Mouse (Mus musculus) ES-CJ7 (cell line): Measurements from ENCODE around the gene Rnf113a2.

ENCODE experiments used
- DNase-seq: peaks from one replicate; pipeline ENCODE4 v3.0.0; 2011; ENCODE audit warnings: low read depth, low spot score

The Rnf113a2 gene

DNA sequence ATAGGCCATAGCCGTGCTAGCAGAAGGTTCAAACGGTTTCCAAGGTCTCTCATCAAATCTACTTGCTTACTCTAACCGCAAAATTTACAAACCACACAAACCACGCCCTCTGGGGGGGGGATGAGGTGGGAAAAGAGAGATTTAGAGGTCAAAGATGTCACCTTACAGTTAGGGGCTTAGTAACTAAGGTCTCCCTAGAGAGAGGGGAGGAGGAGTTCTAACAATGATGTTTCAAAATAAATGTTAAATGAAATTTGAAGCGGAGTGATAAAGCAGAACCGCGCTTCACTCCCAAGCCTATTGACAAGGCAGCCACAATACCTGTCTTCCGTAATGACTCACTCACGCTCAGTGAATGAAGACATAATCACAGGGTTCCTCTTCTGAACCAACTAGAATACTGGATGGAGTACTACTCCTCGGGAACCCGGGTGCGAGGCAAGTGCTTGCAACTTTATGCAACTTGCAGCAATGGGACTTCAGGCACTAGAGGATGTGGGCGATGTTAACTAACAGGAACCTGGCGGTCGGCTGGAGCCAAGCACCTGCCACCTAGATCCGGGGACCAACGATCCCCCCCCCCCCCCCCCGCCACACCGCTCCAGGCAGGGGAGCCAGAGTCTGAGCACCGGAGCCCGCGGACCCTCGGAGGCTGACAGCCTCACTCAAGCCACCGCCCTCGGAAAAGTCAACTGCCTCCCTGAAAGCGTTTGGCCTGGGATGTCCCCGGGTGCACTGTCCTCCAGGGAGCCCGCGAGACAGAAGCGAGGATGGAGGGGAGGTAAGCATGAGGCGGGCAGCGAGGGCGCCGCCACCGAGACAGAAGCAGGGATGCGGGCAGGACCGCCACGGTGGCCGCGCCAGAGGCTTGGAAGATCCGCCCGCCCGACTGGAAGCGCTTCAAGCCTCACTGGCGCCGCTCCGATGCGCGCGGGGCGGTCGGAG is 8.8 kb upstream of the Rnf113a2 start:
- DNase-seq, result peak; percentile 45

DNA sequence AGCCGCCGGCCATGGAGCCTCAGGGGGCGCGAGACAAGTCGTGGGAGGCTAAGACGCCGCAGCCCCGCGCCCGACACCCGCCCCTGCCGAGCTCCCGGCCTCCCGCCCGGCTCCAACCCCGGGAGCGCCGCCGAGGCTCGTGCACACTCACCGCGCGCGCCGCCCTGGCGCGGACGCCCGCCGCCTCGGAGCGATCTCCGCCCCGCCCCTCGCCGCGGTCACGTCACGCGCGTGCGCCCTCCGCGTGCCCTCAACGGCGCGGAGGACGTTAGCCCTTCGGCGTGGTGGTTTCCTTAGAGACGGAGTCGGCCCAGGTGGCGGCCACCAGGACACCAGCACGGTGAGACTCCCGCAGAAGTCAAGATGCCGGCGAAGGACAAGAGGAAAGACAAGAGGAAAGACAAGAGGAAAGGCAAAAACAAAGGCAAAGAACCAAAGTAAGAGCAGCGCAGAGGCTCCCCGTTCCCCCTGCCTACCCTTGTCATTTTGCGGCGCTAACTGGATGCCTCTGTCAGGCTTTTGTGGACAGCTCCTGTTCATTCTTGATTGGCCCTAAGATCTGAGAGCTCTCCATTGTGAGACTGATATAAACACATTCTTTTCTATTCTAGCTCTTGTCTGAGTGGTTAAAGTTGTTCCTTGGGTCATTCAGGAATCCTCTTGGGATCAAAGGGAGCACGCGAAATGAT is 8.0 kb upstream of the Rnf113a2 start, which contains the start of the genes Entpd5 and Bbof1:
Entpd5 (minus strand) TSS at position 211 of the 689 bp plus-strand sequence.
Bbof1 (plus strand) TSS at position 253 of the 689 bp plus-strand sequence.
- DNase-seq, result peak; percentile 86

DNA sequence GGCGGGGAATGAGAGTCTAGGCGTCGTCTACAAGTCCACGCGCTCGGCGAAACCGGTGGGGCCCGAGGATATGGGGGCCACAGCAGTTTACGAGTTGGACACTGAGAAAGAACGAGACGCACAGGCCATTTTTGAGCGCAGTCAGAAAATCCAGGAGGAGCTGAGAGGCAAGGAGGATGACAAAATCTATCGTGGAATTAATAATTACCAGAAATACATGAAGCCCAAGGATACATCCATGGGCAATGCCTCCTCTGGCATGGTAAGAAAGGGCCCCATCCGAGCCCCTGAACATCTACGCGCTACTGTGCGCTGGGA is 568 bp downstream of the Rnf113a2 start:
- no peak for DNase-seq

DNA sequence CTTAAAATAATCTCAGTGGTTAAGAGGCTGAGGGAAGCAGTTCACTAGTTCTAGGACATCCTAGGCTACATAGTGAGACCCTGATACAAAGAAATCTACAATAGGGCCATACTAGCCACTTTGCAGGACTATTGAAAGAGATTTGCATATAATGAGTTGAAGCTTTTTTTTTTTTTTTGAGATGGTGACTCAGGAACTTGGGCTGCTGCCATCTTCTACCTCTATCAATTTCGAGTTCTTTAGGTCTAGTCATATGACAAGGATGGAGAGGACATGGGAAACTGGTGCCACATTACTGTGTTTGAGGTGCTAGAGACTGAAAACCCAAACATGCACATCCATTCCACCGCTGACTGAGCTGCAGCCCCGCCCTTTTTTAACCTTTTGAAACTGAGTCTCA is 7.0 kb downstream of the Rnf113a2 start:
- DNase-seq, result no peak

DNA sequence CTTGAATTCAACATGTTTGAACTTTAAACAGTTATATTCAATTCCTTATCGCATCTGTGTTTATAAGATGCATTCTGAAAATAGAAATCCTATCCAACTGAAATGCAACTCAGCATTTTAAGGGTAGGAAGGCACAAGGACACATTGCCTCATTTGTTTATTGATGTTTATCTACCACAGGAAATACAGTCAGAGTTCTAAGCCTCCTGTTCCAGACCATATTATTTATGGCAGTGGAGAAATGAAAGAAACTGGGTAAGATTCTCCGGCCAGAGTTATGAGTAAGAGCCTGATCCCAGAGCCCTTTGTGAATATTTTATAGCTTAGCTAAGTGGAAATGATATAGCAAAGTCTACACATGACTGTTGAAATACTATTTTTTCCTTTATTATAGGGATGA is 12.8 kb downstream of the Rnf113a2 start:
- DNase-seq, result no peak

DNA sequence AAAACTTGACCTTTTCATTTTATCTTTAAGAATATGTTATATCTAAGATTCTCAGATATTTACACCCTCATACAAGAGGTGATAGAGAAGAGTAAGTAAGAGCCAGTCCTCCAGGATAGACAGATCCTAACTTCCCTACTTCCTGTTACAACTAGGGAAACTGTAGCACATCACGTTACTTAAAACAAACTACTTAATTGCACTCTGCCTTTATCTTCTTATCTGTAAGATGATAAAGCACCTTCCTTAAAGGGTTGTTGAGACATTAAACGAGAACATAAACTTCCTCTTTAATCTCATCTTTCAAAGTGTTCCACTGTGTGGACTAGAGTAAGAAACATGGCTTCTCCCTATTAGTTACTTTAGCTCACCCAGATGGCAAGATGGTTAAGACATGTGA is 21.7 kb downstream of the Rnf113a2 start:
- no peak for DNase-seq

DNA sequence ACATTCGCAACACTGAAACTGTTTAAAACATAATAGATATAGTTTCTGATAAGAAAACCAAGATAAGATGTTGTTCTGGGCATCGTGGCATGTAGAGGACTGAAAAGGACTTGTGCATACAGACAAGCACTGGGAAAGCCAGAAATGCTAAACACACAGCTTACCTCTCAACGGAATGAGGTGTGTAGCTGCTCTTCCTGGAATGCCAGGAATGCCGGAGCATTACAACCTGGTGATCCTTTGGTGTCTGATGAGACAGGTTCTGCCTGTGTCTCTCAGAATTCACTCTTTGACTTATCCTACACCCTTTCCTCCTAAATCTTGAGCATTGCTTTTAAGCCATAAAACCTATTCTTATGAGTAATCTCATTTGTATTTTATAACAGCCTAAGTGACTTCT is 25.5 kb downstream of the Rnf113a2 start:
- DNase-seq, result peak; percentile 46

DNA sequence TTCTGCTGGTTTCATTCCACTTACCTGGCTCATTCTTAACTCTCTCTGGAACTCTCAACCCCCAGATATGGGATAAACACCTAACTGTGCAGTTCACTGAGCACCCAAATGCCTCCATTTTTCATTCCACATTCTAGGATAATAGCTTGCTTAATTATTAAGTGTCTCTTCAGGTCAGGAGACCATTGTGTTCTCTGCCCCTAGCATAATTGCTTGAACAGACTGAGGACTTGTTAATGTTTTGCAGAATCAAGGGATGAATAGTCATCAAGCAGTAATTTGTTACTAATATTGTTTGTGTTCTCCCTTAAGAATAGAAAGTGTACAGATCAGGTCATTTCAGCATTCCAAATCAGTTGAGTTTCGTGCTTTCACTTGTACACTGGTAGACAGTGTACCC is 30.4 kb downstream of the Rnf113a2 start:
- no peak for DNase-seq

DNA sequence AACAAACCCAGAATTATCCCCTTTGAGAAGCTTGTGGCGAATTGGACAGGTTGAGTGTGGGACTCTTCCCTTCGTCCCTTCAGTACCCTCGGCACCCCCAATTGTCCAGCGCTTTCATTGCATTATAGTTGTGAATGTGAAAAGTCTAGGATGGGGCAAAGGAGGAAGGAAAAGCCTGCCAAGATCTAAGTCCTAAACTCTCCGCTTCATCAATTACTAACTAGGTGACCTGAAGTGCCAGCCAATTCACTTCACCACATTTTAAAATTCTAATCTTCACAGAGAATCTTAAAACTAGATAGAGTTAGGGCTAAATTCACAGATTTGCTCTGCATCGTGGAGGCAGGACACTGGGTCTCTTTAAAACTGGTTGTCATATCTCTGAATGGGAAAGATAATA is 31.2 kb downstream of the Rnf113a2 start:
- DNase-seq, result no peak

DNA sequence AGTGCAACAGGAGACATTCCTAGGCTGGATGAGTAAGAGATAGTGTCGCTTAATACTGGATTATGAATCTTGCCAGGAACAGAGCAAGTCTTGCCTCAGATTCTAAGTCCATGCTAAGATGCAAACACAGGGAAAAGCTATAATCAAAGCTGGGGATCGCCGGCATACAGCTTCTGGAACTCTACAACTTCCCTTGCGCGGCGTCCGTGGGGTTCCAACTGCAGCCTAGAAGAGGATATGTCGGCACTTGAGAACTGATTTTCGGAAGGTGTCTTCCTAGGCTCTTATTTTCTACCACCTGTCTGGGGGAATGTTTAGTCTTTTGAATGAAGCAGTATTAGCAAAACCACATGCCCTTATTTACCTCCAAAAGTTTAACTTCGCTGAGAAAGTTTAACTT is 32.9 kb downstream of the Rnf113a2 start:
- no peak for DNase-seq

DNA sequence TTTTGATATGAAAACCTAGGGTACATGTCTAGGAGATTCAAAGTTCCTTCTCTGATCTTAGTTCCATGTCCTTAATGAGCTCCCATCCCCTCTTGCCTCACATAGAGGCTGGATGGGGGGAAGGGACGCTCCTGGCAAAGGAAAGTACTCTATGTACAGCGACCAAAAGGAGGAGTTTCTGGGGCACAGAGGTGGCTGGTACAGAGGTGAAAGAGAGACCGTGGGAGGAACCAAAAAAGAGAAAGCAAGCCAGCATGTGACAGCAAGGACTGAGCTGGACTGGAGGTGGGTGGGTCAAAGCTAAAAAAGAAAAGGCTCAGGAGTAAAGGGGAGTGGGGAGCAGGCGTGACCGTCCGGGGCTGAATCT is 33.3 kb downstream of the Rnf113a2 start:
- DNase-seq, result no peak

DNA sequence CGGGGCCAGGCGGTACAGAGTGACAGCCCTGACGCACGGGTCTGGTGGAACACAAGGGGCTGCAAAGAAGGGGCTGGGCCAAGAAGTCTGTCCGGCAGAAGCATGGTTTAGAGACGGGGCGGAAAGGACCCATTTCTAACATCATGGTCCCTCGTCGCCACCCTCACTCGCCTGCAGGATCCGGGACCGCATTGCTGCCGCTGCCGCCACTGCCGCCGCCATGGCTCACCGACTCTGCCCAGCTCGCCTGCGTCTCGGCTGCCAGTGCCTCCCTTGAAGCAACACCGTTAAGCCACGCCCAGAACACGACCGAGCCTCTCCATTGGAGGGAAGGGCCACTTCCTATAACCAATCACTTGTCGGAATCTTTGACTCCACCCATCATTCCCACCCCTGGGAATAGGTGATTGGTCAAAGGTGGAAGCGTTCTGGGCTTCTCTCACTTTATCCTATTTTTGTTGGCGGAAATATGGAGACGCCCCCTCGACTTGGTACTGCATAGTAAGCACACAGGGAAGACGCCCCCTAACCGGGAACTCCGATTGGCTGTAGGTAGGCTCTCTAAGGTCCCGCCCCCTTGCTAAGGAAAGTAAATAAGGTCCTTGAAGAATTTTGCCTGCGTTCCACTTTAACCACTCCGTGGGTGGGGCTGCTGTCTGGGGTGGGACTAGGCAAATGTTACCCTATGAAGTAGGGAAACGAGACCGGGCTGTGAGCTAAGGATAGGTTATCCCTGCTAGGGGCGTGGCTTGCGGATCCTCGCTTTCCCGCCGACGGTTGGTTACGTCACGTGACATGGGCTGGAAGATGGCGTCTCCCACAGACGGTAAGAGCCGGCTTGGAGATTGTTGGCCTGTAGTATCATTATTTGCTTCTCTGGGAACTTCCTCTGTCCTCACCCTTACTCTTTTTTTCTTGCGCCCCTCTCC is 34.0 kb downstream of the Rnf113a2 start, which contains the start of the genes Aldh6a1 and Lin52:
Aldh6a1 (minus strand) TSS at position 287 of the 929 bp plus-strand sequence.
Lin52 (plus strand) TSS at position 705 of the 929 bp plus-strand sequence.
- DNase-seq, result peak; percentile 100

DNA sequence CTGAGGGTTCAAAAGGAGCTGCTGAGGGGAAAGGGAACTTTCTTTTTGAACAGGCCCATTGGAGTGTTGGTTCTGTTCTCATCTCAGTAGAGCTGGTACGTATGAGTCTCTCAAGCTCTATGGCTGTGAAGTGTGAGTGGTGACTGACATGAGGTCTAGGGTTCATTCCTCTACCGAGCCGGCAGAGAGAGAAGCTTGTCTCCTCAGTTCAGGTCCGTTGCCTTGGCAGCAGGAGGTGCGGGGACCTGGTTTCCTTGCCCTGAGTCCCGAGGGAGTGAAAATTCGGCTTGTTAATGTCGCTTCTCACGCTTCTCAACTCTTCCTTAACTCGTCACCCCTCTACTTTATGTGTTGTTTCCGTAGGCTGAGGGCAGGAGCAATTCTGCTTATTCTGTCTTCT is 34.8 kb downstream of the Rnf113a2 start:
- peak; percentile 25 for DNase-seq

DNA sequence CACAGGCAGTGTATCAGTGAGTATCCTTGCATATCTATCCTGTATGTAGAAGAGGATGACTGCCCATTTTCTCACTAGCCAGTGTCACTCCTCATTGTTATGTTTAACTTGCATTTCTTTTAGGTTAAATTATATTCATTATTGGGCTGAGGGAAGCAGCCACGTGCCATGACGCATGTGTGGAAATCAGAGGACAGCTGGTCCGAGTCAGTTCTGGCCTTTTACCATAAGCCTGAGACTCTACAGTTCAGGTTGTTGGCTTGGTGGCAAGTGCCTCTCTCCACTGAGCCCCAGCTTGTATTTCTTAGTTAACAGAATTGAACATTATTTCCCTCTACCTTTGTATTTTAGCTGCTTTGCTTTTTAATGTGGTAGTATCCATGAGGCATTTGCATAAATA is 39.9 kb downstream of the Rnf113a2 start:
- DNase-seq, result no peak

DNA sequence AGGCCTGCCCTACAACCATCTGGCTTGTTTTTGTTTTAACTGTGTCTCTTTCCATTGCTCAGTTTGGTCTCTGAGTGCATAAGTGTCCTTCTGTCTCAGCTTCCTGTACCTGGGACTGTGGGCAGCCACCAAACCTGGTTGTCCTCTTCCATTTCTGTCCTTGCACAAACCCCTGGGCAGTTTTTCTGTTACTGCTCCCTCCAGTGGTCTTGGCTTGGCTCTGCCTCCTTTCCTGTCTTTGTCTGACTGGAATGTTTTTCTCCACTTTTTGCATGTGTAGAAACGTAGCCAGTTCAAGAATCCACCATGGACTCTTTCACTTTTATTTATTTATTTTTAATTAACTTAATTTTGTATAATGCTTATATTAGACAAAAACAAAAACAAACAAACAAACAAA is 42.8 kb downstream of the Rnf113a2 start:
- no peak for DNase-seq

DNA sequence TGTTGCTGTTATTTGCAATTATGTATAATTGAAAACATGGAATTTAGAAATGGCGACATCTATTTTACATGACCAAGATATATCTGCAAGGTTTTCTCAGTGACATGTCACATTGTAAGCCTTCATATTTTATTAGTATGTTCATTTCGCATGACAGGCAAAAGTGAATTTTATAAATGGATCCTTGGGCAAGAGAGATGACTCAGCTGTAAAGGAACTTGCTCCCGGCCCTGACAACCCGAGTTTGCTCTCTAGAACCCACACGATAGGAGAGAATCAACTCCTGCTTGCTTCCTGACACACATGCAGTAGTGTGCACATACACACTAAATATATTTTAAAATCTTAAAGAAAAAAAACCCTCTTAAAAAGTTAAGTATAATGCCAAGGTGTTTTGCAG is 44.4 kb downstream of the Rnf113a2 start:
- DNase-seq, result no peak

DNA sequence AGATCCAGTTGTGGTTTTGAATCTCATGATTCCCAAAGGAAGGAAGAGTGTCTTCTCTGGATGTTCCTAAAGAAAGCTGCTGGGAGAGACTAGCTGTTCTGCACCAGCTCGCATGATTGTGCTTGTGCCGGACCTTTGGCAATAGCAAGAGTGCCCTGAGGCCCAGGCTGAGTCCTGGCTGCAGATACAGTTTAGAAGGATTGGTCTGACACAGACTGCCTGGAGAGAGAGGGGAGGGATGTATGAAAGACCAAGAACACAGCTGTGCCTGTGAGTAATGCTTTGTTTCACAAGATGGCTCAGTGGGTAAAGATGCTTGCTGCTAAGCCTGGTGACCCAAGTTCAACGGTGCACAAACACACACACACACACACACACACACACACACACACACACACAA is 45.9 kb downstream of the Rnf113a2 start:
- no peak for DNase-seq
